Mouse (Mus musculus) embryonic facial prominence, embryonic 13.5 days (tissue): ENCODE data around the gene Rab11b. TPM values are rescaled to one million over a fixed set of nuclear protein-coding genes. Genes with fewer than 3 reads are reported as not detected.
A peak's percentile ranks its signal among the peaks of the same experiment; 100 is the strongest.

Experiments
- ATAC-seq: fragments of 200-750 bp; cut with Nextera tagmentation; 2 replicates; pipeline ENCODE4 v1.8.0; 2017; ENCODE audit warnings: low read depth; ENCODE audit not compliant: insufficient number of reproducible peaks, insufficient read depth, low FRiP score, low TSS enrichment
- H3K27ac ChIP-seq: fragments of 300-500 bp; sonication (generic); 2 replicates; pipeline ENCODE4 v1.5.1; 2015; ENCODE audit warnings: moderate library complexity, mild to moderate bottlenecking, inconsistent platforms
- H3K27me3 ChIP-seq: fragments of 300-500 bp; sonication (generic); 2 replicates; pipeline ENCODE4 v1.6.1; 2015; ENCODE audit warnings: mild to moderate bottlenecking, inconsistent platforms
- H3K36me3 ChIP-seq: fragments of 300-500 bp; sonication (generic); 2 replicates; pipeline ENCODE4 v1.6.1; 2015; ENCODE audit warnings: mild to moderate bottlenecking, inconsistent platforms
- H3K4me1 ChIP-seq: fragments of 300-500 bp; sonication (generic); 2 replicates; pipeline ENCODE4 v1.6.1; 2015; ENCODE audit warnings: inconsistent platforms
- H3K4me2 ChIP-seq: fragments of 300-500 bp; sonication (generic); 2 replicates; pipeline ENCODE4 v1.6.1; 2015; ENCODE audit warnings: moderate library complexity, mild to moderate bottlenecking, inconsistent platforms
- H3K4me3 ChIP-seq: fragments of 300-500 bp; sonication (generic); 2 replicates; pipeline ENCODE4 v1.5.1; 2015; ENCODE audit warnings: mild to moderate bottlenecking, inconsistent platforms
- H3K9ac ChIP-seq: fragments of 300-500 bp; sonication (generic); 2 replicates; pipeline ENCODE4 v1.6.1; 2015; ENCODE audit warnings: mild to moderate bottlenecking, inconsistent platforms
- H3K9me3 ChIP-seq: fragments of 300-500 bp; sonication (generic); 2 replicates; pipeline ENCODE4 v1.6.1; 2016; ENCODE audit warnings: inconsistent platforms
- WGBS: fragments of 180-500 bp; shearing (Covaris S2); methylation state at CpG from one replicate; pipeline ENCODE4 v1.1.7; 2015; ENCODE audit warnings: mixed read lengths; 5-methylcytosine and 5-hydroxymethylcytosine counted together
- polyA plus RNA-seq: library from polyadenylated mRNA; unstranded; fragments of >200 nt; fragmentation: Nextera tagmentation; extraction: Ambion mirVana; gene quantifications from 2 replicates; pipeline ENCODE4 v1.2.1, GENCODE M21; 2015

Rab11b gene
- polyA plus RNA-seq, 1 experiment from 2014 or later, result 385 TPM

GRCm38 (mm10) chr17:33759767-33760254 is 519 bp downstream of the Rab11b start:
- Histone ChIP-seq H3K4me3 (peak overlapping the region; percentile 74), H3K4me1 (peaks cover 45% of the 10 kb centered on the region), H3K27ac (peak overlapping the region; percentile 99), H3K4me2 (peak overlapping the region; percentile 80), H3K9ac (peak overlapping the region; percentile 97), H3K27me3 (no peaks in the 10 kb centered on the region), H3K36me3 (0 out of 2 replicates have a peak, but pooled peaks cover 11% of the 10 kb centered on the region), H3K9me3 (no peaks in the 10 kb centered on the region)
- under 1% methylated on average over 38 of the region's 38 CpGs for WGBS
- ATAC-seq, result peak; percentile 85

- Histone ChIP-seq H3K9me3 (no peaks in the 10 kb centered on the region), H3K27me3 (no peaks in the 10 kb centered on the region), H3K4me2 (peak overlapping the region; percentile 80; the same call in 1 of the 2 replicates), H3K27ac (no peak overlapping the region), H3K4me3 (no peak overlapping the region), H3K4me1 (peaks cover 62% of the 10 kb centered on the region), H3K9ac (no peak overlapping the region), H3K36me3 (0 out of 2 replicates have a peak, but pooled peaks cover 11% of the 10 kb centered on the region)
- 53% methylated on average over 4 of the region's 4 CpGs for WGBS
- ATAC-seq, result no peak
Measured at GRCm38 (mm10) chr17:33757231-33757630, 3.1 kb downstream of the Rab11b start.

- Histone ChIP-seq H3K4me2 (no peak overlapping the region), H3K36me3 (peaks cover 12% of the 10 kb centered on the region; the same call in 1 of the 2 replicates), H3K9me3 (no peaks in the 10 kb centered on the region), H3K4me3 (no peak overlapping the region), H3K27me3 (no peaks in the 10 kb centered on the region), H3K27ac (no peak overlapping the region), H3K9ac (peak overlapping the region; percentile 33; the same call in 1 of the 2 replicates), H3K4me1 (peaks cover 62% of the 10 kb centered on the region)
- 81% methylated on average over 3 of the region's 3 CpGs for WGBS
- ATAC-seq, result no peak
Measured at GRCm38 (mm10) chr17:33756108-33756790, 4.1 kb downstream of the Rab11b start.

- H3K9ac ChIP-seq, result peak overlapping the region; percentile 33; the same call in 1 of the 2 replicates
- ATAC-seq, result no peak
- H3K4me2 ChIP-seq, result no peak overlapping the region
- peaks cover 19% of the 10 kb centered on the region for H3K36me3 ChIP-seq
- WGBS, result 89% methylated on average over 10 of the region's 10 CpGs
- no peak overlapping the region for H3K27ac ChIP-seq
- H3K27me3 ChIP-seq, result no peaks in the 10 kb centered on the region
- H3K4me1 ChIP-seq, result peaks cover 62% of the 10 kb centered on the region
- no peak overlapping the region for H3K4me3 ChIP-seq
- no peaks in the 10 kb centered on the region for H3K9me3 ChIP-seq
Measured at GRCm38 (mm10) chr17:33755418-33756107, 4.8 kb downstream of the Rab11b start.

- no peaks in the 10 kb centered on the region for H3K27me3 ChIP-seq
- H3K36me3 ChIP-seq, result peaks cover 28% of the 10 kb centered on the region
- no peak overlapping the region for H3K27ac ChIP-seq
- H3K4me1 ChIP-seq, result peaks cover 62% of the 10 kb centered on the region
- WGBS, result 54% methylated on average over 1 of the region's 1 CpGs
- no peaks in the 10 kb centered on the region for H3K9me3 ChIP-seq
- no peak for ATAC-seq
- H3K9ac ChIP-seq, result no peak overlapping the region
- no peak overlapping the region for H3K4me3 ChIP-seq
- H3K4me2 ChIP-seq, result no peak overlapping the region
Measured at GRCm38 (mm10) chr17:33754656-33755055, 5.7 kb downstream of the Rab11b start.

- Histone ChIP-seq H3K4me1 (peaks cover 39% of the 10 kb centered on the region), H3K9me3 (no peaks in the 10 kb centered on the region), H3K27me3 (no peaks in the 10 kb centered on the region), H3K9ac (0 out of 2 replicates have a peak overlapping the region, but pooled peaks have one; percentile 17), H3K36me3 (peaks cover 50% of the 10 kb centered on the region), H3K4me2 (no peak overlapping the region), H3K4me3 (no peak overlapping the region), H3K27ac (no peak overlapping the region)
- 94% methylated on average over 2 of the region's 2 CpGs for WGBS
- ATAC-seq, result no peak
Measured at GRCm38 (mm10) chr17:33752297-33752696, 8.0 kb downstream of the Rab11b start.

GRCm38 (mm10) chr17:33751181-33751580 is 9.1 kb downstream of the Rab11b start:
- no peak overlapping the region for H3K4me3 ChIP-seq
- no peak overlapping the region for H3K4me2 ChIP-seq
- no peak overlapping the region for H3K27ac ChIP-seq
- H3K4me1 ChIP-seq, result peaks cover 27% of the 10 kb centered on the region
- no peak for ATAC-seq
- H3K27me3 ChIP-seq, result no peaks in the 10 kb centered on the region
- H3K9me3 ChIP-seq, result no peaks in the 10 kb centered on the region
- peaks cover 49% of the 10 kb centered on the region for H3K36me3 ChIP-seq
- no peak overlapping the region for H3K9ac ChIP-seq

GRCm38 (mm10) chr17:33749451-33749850 is 10.9 kb downstream of the Rab11b start:
- Histone ChIP-seq H3K36me3 (peaks cover 58% of the 10 kb centered on the region), H3K9ac (no peak overlapping the region), H3K9me3 (no peaks in the 10 kb centered on the region), H3K4me1 (peaks cover 13% of the 10 kb centered on the region), H3K4me3 (no peak overlapping the region), H3K27me3 (no peaks in the 10 kb centered on the region), H3K4me2 (no peak overlapping the region), H3K27ac (no peak overlapping the region)
- WGBS, result 91% methylated on average over 5 of the region's 5 CpGs
- no peak for ATAC-seq

- no peaks in the 10 kb centered on the region for H3K27me3 ChIP-seq
- no peak overlapping the region for H3K27ac ChIP-seq
- ATAC-seq, result no peak
- H3K4me1 ChIP-seq, result no peaks in the 10 kb centered on the region
- H3K36me3 ChIP-seq, result peaks cover 54% of the 10 kb centered on the region
- WGBS, result 64% methylated on average over 2 of the region's 2 CpGs
- no peak overlapping the region for H3K4me2 ChIP-seq
- H3K4me3 ChIP-seq, result no peak overlapping the region
- H3K9me3 ChIP-seq, result no peaks in the 10 kb centered on the region
- no peak overlapping the region for H3K9ac ChIP-seq
Measured at GRCm38 (mm10) chr17:33746011-33746410, 14.3 kb downstream of the Rab11b start.

- ATAC-seq, result no peak
- 86% methylated on average over 5 of the region's 5 CpGs for WGBS
- Histone ChIP-seq H3K9me3 (no peaks in the 10 kb centered on the region), H3K4me2 (no peak overlapping the region), H3K36me3 (peaks cover 42% of the 10 kb centered on the region), H3K27ac (no peak overlapping the region), H3K9ac (no peak overlapping the region), H3K4me3 (no peak overlapping the region), H3K27me3 (no peaks in the 10 kb centered on the region), H3K4me1 (no peaks in the 10 kb centered on the region)
Measured at GRCm38 (mm10) chr17:33744686-33745384, 15.5 kb downstream of the Rab11b start.

GRCm38 (mm10) chr17:33742420-33742819 is 17.9 kb downstream of the Rab11b start:
- Histone ChIP-seq H3K4me1 (no peaks in the 10 kb centered on the region), H3K4me2 (no peak overlapping the region), H3K4me3 (no peak overlapping the region), H3K9ac (no peak overlapping the region), H3K36me3 (peaks cover 18% of the 10 kb centered on the region), H3K9me3 (no peaks in the 10 kb centered on the region), H3K27me3 (no peaks in the 10 kb centered on the region), H3K27ac (no peak overlapping the region)
- WGBS, result 90% methylated on average over 1 of the region's 1 CpGs
- no peak for ATAC-seq
